Mouse (Mus musculus) small intestine, adult 2 months (tissue): Measurements from ENCODE around the gene Tmed9. TPM values are rescaled to one million over a fixed set of nuclear protein-coding genes. Genes with fewer than 3 reads are reported as not detected.
"Not testable (repeated sequence)": the region's sequence is repeated elsewhere in the genome, so short reads cannot be mapped to it uniquely, and the experiment has no call there.

Experiments
- H3K27ac ChIP-seq: fragments of 200-500 bp; 2 replicates; pipeline ENCODE4 v1.5.1; 2012; ENCODE audit warnings: low read depth, low read length, control low read depth, inconsistent platforms; ENCODE audit not compliant: insufficient read depth
- H3K27me3 ChIP-seq: fragments of 200-500 bp; 2 replicates; pipeline ENCODE4 v1.6.1; 2012; ENCODE audit warnings: mild to moderate bottlenecking, moderate library complexity, low read length, inconsistent platforms; ENCODE audit not compliant: control insufficient read depth, insufficient read depth
- H3K36me3 ChIP-seq: fragments of 200-500 bp; 2 replicates; pipeline ENCODE4 v1.6.1; 2012; ENCODE audit warnings: mild to moderate bottlenecking, low read length, control low read depth, inconsistent platforms; ENCODE audit not compliant: control insufficient read depth, insufficient read depth
- H3K4me1 ChIP-seq: fragments of 200-500 bp; 2 replicates; pipeline ENCODE4 v1.6.1; 2012; ENCODE audit warnings: low read length, inconsistent platforms, mixed read lengths; ENCODE audit not compliant: control insufficient read depth, insufficient read depth, insufficient read length
- H3K4me3 ChIP-seq: fragments of 200-500 bp; 2 replicates; pipeline ENCODE4 v1.5.1; 2012; ENCODE audit warnings: low read depth, mild to moderate bottlenecking, control low read depth, inconsistent platforms, low read length, moderate library complexity
- CTCF ChIP-seq: fragments of 200-500 bp; IDR thresholded peaks from 2 replicates; pipeline ENCODE4 v1.5.1; 2012; ENCODE audit warnings: low read depth, mild to moderate bottlenecking, control low read depth, inconsistent platforms, low read length, moderate library complexity, mixed read lengths; ENCODE audit not compliant: insufficient replicate concordance, insufficient read length; ENCODE audit errors: extremely low read depth
- POLR2A ChIP-seq: fragments of 200-500 bp; IDR thresholded peaks from 2 replicates; pipeline ENCODE4 v1.6.1; 2012; ENCODE audit warnings: low read depth, mild to moderate bottlenecking, control low read depth, inconsistent platforms, low read length, moderate library complexity
- WGBS: fragments of 180-500 bp; shearing (Covaris S2); methylation state at CpG from one replicate; pipeline ENCODE4 v1.1.7; 2018; 5-methylcytosine and 5-hydroxymethylcytosine counted together
- polyA plus RNA-seq: library from polyadenylated mRNA; depleted of rRNA; stranded (reverse); fragments of >200 nt; gene quantifications from 2 replicates; pipeline ENCODE4 v1.2.3, GENCODE M21; 2012

Tmed9 gene
- polyA plus RNA-seq, 1 experiment: 21.1 TPM

- Histone ChIP-seq H3K4me1 (peaks cover 3% of the 10 kb centered on the region; the same call in 1 of the 2 replicates), H3K27me3 (no peaks in the 10 kb centered on the region), H3K27ac (no peak overlapping the region), H3K36me3 (no peaks in the 10 kb centered on the region), H3K4me3 (no peak overlapping the region)
- TF ChIP-seq CTCF: no peak
- TF ChIP-seq POLR2A: no peak
- WGBS: 89% methylated on average over 4 of the region's 4 CpGs
Observed at GRCm38 (mm10) chr13:55619328-55619727, 45.8 kb downstream of the Tmed9 start.

- H3K27me3 ChIP-seq: no peaks in the 10 kb centered on the region
- H3K36me3 ChIP-seq: no peaks in the 10 kb centered on the region
- WGBS: 70% methylated on average over 2 of the region's 2 CpGs
- no peak overlapping the region for H3K27ac ChIP-seq
- H3K4me3 ChIP-seq: no peak overlapping the region
- H3K4me1 ChIP-seq: peaks cover 3% of the 10 kb centered on the region; the same call in 1 of the 2 replicates
- no peak for TF ChIP-seq POLR2A
- no peak for TF ChIP-seq CTCF
Observed at GRCm38 (mm10) chr13:55620275-55620674, 46.7 kb downstream of the Tmed9 start.

GRCm38 (mm10) chr13:55622156-55622648 is 48.7 kb downstream of the Tmed9 start:
- not testable (repeated sequence) for H3K4me1 ChIP-seq, H3K27me3 ChIP-seq, H3K36me3 ChIP-seq
- 8% methylated on average over 20 of the region's 20 CpGs for WGBS
- Histone ChIP-seq H3K4me3 (peak overlapping the region; percentile 82), H3K27ac (peak overlapping the region; percentile 61; the same call in 1 of the 2 replicates)

- Histone ChIP-seq H3K36me3 (no peaks in the 10 kb centered on the region; the same call in 1 of the 2 replicates), H3K4me3 (peak within 1 kb of the TSS; percentile 82), H3K4me1 (peaks cover 3% of the 10 kb centered on the region; the same call in 1 of the 2 replicates), H3K27me3 (no peaks in the 10 kb centered on the region), H3K27ac (peak within 1 kb of the TSS; percentile 61)
- under 1% methylated on average over 59 of the region's 59 CpGs for WGBS
- TF ChIP-seq CTCF: no peak
- peak; percentile 85 for TF ChIP-seq POLR2A
Observed at GRCm38 (mm10) chr13:55622649-55623541, 49.4 kb downstream of the Tmed9 start, which contains the start of gene Caml. Gene Caml (plus strand): TSS chr13:55623005.

GRCm38 (mm10) chr13:55634639-55635127 is 61.2 kb downstream of the Tmed9 start, which contains the start of gene Ddx46:
Gene Ddx46 (plus strand): TSS chr13:55635027.
- 3% methylated on average over 30 of the region's 30 CpGs for WGBS
- Histone ChIP-seq H3K27ac (no peak within 1 kb of the TSS), H3K4me3 (peak within 1 kb of the TSS; percentile 86), H3K36me3 (peaks cover 16% of the 10 kb centered on the region), H3K4me1 (peaks cover 3% of the 10 kb centered on the region), H3K27me3 (no peaks in the 10 kb centered on the region)
- TF ChIP-seq POLR2A (peak; percentile 66), CTCF (peak; percentile 87)

- no peaks in the 10 kb centered on the region for H3K27me3 ChIP-seq
- H3K4me1 ChIP-seq: peaks cover 3% of the 10 kb centered on the region
- peak overlapping the region; percentile 86 for H3K4me3 ChIP-seq
- H3K27ac ChIP-seq: no peak overlapping the region
- under 1% methylated on average over 40 of the region's 40 CpGs for WGBS
- no peak for TF ChIP-seq CTCF
- peaks cover 15% of the 10 kb centered on the region for H3K36me3 ChIP-seq
Observed at GRCm38 (mm10) chr13:55635146-55635571, 61.6 kb downstream of the Tmed9 start.
